Comparison of ENCODE assay signal across 8 mouse cellular contexts in the genomic region with DNA sequence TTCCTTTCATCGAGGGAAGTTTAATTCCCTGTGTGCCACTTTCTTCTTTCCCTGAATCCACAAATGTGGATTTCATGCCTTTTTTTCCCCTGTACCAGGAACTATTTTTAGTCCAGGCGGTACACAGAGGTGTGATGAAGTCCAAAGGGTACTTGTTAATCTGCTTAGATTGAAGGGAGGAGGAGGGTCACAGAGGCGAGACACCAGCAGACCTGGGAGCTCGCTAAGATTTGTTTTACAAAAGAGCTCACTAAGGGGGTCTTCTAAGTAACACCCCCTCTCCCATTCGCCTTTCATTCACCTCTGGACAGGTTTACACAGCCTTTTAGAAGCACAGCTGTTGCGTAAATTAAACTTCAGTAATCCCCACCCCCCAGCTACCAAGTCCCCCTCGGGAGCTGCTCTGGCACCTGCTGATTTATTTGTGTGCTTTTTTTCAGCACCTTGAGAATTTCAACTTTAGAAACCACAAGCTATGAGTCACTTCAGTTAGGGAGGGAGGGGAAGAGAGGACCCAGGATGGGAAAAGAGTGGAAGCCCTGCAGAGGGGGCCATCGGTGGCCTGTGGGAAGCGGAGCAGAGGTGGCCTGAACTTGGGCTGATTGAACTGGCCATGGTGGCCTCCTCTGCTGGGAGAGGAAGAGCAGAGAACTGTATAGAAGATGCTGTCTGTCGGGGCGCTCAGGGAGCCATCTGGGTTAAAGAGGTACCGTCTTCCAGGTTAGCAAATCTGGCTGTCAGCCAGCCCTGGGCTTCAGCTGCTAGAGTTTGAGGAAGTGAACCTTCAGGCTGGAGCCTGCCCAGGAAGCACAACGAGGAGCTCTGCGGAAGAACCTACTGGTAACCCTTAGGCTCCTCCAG.
A peak's percentile ranks its signal among the peaks of the same experiment; 100 is the strongest.
DNase-seq lines count a peak whose midpoint lies in the region; ATAC-seq lines count a peak whose summit lies in the region.

No protein-coding gene starts in this region.

- H3K27ac ChIP-seq in liver, embryonic 13.5 days: no peak overlapping the region

- H3K9me3 ChIP-seq in liver, embryonic 13.5 days (replicated peaks): peaks cover 11% of the 10 kb centered on the region

- H3K9ac ChIP-seq in liver, embryonic 13.5 days: no peak overlapping the region

- H3K4me2 ChIP-seq in liver, embryonic 13.5 days: 0 out of 2 replicates have a peak overlapping the region, but pooled peaks have one; percentile 17

- DNase-seq in adrenal gland, adult 2 months: peak; percentile 47
- DNase-seq in adrenal gland, adult 8-10 months: no peak
- peak; percentile 52 for DNase-seq in ES-CJ7 (ENCODE audit: low read depth, low spot score)
- no peak for DNase-seq in liver, embryonic 13.5 days
- peak; percentile 26 to 41 for DNase-seq in spleen, postnatal 14 days (ENCODE audit: low spot score in 2 of 2)
- no peak for DNase-seq in ovary, postnatal 36 days (ENCODE audit: low spot score)
- no peak for DNase-seq in embryo, embryonic 10 days (ENCODE audit: low spot score)

- H3K4me1 ChIP-seq in liver, embryonic 13.5 days (replicated peaks): peaks cover 17% of the 10 kb centered on the region; the same call in 1 of the 2 replicates

- no peaks in the 10 kb centered on the region for H3K27me3 ChIP-seq in liver, embryonic 13.5 days

- no peak overlapping the region for H3K4me3 ChIP-seq in liver, embryonic 13.5 days (replicated peaks)

- H3K36me3 ChIP-seq in liver, embryonic 13.5 days: no peaks in the 10 kb centered on the region

- ATAC-seq in granulocyte monocyte progenitor cell, adult 5-6 weeks (replicated peaks; ENCODE audit: poor library complexity, severe bottlenecking): peak; percentile 93
- no peak for ATAC-seq in liver, embryonic 13.5 days (ENCODE audit: low read depth)

- WGBS in liver, embryonic 13.5 days (ENCODE audit: insufficient replicate concordance): 39% methylated on average over 14 of the region's 14 CpGs

Comparison
In these comparisons a context has a peak if more than half of its experiments do, and no peak if none do; other contexts are left out.
1. DNase-seq: peak in adrenal gland, adult 2 months (single experiment), ES-CJ7 (single experiment) and spleen, postnatal 14 days (2 of 2); none in adrenal gland, adult 8-10 months (single experiment), liver, embryonic 13.5 days (single experiment), ovary, postnatal 36 days (single experiment) and embryo, embryonic 10 days (single experiment).